Mouse (Mus musculus) urinary bladder, postnatal 14 days (tissue): ENCODE results near the gene Rps29.
"Not testable (repeated sequence)": the region's sequence is repeated elsewhere in the genome, so short reads cannot be mapped to it uniquely, and the experiment has no call there.

Experiments
- DNase-seq: peaks from one replicate; pipeline ENCODE4 v3.0.0; 2021; ENCODE audit warnings: low spot score

Gene Rps29

DNA sequence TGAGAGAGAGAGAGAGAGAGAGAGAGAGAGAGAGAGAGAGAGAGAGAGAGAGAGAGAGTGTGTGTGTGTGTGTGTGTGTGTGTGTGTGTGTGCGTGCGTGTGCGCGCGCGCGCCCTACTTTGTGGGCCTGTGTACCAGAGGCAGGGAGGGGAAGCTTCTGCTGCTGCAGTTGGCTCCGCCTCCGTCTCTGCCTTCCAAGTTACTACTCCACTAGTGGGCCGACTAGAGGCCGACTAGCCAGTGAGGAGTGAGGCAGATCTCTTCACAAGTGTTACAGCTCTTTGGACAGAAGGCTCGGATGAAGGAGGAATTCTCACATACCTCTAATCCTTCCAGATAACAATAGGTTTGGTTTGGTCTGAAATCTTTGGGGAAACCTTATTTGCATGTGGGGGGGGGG, 20.4 kb upstream of the Rps29 start:
- no peak for DNase-seq

DNA sequence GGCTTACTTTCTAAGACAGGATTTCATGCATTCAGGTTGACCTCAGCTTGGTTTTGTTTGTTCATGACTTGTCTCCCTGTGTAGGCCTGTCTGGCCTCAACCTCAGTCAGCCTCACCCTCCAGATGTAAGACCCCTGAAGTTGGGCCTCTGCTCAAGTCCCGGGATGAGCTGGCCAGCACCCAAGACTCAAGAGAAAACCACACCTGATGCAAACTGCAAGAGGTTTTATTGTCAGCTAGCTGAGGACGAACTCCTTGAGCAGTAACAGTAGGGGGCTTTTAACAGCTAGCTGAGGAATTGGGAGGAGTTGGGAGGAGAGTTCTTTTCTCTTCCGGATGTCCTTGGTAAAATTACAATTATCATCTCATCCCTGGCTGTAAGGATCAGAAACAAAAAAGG, 18.5 kb upstream of the Rps29 start:
- DNase-seq = no peak

- no peak for DNase-seq
These were observed 17.0 kb upstream of the Rps29 start for GRCm38 (mm10) chr12:69175975-69176374.

GRCm38 (mm10) chr12:69171307-69171706, 12.3 kb upstream of the Rps29 start:
- DNase-seq = no peak

DNA sequence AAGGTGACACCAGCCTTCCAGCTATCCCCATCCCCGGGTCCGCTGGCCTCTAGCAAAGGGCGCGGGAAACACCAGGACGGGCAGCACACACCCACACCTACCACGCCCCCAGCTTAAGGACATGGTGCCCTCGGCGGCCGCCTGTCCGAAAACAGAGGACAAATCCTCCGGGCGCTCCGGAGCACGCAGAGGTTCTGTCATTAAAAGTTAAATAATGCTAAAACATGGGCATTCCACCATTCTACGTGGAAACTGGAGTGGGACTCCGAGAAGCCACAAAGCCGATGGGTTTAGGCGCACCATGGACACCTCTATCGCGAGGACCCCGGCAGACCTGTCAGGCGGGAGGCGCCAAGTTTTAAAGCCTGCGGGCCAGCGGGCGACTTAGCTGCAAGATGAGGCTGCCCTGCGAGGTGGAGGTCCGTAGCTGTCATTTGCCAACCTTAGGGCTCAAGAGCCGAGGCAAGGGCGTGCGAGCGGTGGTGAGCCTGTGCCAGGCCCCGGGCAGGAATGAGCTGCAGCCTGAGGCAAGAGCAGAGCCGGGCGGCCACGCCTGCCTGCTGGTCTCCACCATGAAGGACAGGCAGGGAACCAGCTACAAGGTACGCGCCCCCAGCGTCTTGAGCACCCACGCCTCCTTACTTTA, 9.6 kb upstream of the Rps29 start, which contains the start of gene Lrr1:
Lrr1 (plus strand) TSS at position 354 of the 646 bp plus-strand sequence.
- DNase-seq = peak; percentile 84

DNA sequence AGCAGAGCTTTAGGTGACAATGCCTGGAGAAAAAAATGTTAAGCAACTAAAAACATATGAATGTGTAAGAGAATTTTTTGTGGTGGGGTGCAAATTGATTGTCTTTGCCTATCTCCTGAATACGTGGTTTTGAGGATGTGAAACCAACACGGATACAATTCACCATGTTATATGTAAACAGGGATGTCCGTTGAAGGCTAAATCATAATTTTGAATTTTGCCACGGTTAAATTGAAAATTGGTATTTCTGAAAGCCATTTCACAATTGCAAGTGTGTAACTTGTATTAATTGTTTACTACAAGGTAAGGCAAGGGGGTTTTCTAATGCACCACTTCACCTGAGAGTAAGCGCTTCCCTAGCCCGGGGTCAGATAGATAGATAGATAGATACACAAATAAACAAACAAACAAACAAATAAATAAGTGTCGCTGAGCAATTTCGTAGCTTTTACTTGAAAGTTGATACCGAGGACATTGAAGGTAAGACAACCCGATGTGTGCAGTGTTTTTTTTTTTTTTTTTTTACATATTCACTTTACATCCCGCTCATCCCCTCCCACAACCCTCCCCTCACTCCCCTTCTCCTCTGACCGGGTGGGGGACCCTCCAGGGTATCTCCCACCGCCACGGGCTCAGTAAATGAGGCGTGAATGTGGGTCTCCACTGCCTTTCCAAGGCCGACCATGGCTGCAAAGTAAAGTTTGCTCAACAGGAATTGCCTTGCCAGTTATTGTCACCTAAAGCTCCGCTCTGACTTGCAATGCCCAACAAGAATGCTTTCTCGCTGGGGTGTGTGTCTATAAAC, 8.9 kb upstream of the Rps29 start:
- DNase-seq = no peak

GRCm38 (mm10) chr12:69166861-69167581, 8.0 kb upstream of the Rps29 start:
- not testable (repeated sequence) for DNase-seq

GRCm38 (mm10) chr12:69164904-69165303, 5.9 kb upstream of the Rps29 start:
- peak; percentile 22 for DNase-seq

DNA sequence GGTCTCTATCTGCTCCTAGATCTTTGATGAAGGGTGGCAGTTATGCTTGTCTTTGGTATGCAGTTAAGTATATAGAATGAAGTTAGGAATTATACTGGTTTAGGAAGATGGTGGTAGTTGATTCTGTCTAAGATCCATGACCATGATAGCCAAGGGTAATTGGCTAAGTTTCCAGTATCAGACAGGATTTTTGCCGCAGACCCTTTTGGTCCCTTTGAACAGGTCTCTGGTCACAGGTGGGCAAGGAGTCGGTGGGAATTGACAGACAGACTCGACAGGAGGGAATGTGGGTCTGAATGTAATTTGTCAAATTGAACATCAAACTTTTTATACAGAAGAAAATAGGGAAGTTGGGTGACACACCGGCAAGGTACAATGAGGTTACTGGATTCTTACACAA, 4.6 kb upstream of the Rps29 start:
- DNase-seq = not testable (repeated sequence)

DNA sequence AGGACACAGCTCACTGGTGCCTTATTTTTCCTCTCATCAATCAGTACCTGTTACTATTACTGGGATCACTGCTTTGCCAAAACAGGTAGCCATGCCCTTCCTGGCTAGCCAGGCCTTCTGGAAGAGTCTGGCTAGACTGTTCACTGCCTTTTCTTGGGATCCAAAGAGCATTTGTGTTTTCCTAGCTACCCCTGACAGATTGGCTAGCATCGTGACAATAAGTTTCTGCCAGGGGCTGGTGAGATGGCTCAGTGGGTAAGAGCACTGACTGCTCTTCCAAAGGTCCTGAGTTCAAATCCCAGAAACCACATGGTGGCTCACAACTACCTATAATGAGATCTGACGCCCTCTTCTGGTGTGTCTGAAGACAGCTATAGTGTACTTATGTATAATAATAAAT, 1.7 kb upstream of the Rps29 start:
- DNase-seq = not testable (repeated sequence)

GRCm38 (mm10) chr12:69159578-69159940, 573 bp upstream of the Rps29 start:
- no peak for DNase-seq

- DNase-seq = no peak
These were observed 621 bp downstream of the Rps29 start for GRCm38 (mm10) chr12:69158366-69158764.

GRCm38 (mm10) chr12:69157107-69157506, 1.9 kb downstream of the Rps29 start:
- DNase-seq = no peak

- no peak for DNase-seq
These were observed 2.5 kb downstream of the Rps29 start for GRCm38 (mm10) chr12:69156436-69156835.

DNA sequence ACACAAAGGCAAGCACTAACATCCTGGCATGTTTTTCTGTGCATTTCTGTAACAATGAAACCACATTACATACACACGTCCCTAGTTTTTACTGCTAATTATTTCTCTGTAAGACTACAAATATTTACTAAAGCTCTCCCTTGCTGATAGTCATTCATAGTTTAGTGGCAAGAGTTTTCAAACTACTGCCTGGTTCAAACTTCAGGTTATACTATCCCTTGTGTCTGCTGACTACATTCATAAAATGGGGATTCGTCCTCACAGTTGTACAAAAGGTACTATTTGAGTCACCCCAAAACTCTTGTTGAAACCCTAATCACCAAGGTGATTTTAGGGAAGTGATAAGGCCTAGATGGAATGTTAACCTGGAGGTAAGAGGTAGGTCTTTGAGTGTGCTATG, 3.1 kb downstream of the Rps29 start:
- no peak for DNase-seq

DNA sequence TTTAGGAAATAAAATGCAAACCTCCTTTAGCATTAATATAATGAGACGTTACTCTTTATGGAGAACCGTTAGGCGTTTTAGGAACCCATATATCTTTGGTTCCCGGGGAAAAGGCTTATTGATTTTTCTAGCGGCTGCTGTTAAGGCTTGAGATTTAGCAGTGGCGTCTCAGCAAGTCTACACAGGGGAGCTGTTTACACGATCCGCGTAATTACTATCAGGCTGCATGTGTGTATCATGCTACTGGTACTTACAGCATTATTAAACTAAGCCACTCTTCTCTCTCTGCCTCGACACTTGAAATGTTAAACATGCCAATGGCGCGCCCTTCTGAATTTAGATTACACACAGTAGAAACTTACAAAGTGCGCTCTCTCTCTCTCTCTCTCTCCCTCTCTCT, 8.9 kb downstream of the Rps29 start:
- DNase-seq = no peak

DNA sequence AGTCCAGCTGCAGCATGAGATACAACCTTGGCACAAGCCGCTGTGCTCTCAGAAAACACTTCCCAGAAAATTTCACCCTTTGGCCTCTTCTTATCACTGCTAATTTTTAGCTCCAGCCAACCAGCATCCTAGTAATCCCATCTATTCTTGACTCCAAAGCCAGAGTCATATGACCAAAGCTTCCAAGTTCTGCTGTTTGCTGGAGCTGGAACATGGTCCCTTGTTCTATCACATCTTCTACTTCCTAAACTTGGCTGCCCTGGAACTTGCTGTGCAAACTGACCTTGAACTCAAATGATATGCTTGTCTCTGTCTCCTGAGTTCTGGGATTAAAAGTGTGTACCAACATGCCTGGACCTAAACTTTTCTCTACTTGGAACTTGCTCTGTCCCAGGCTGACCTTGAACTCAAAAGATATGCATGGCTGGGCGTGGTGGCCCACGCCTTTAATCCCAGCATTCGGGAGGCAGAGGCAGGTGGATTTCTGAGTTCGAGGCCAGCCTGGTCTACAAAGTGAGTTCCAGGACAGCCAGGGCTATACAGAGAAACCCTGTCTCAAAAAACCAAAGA, 11.7 kb downstream of the Rps29 start:
- no peak for DNase-seq

DNA sequence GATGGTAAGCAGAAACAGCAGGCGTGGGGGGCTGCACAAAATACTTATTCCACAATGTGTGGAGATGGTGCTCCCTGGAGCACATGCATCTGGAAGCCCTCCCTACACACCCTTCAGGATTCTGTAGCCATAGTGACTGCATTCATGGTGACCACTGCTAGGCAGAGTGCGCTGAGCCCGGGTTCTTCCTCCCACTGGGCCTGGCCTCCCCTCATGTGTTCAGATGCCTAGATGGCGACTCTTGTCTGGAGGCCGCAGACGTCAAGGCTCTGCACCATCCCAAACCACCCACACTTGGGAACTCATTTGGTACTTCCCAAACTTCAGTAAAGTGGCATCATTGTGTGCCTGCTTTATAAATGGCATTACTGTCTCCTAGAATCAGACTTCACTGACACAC, 15.5 kb downstream of the Rps29 start:
- DNase-seq = no peak

DNA sequence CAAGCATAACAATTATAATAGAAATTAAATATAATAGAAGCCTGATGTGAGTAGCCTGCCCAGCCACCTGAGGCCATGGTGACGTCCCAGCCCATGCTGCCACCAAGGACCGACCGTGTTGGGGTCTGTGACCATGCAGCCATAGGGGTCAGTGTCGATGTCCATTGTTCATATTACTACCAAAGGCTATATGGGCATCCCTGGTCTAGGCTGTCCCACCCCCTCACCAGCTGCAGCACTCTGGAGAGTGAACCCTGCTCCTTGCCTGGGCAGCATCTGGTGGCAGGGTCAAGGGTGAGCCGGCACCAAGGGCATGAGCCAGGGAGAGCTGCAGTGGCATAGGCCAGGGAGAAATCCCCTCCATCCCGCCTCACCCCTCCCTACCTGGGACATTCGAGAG, 19.1 kb downstream of the Rps29 start:
- DNase-seq = no peak

GRCm38 (mm10) chr12:69139201-69139600, 19.8 kb downstream of the Rps29 start:
- DNase-seq = no peak

GRCm38 (mm10) chr12:69131981-69132380, 27.0 kb downstream of the Rps29 start:
- peak; percentile 47 for DNase-seq

DNA sequence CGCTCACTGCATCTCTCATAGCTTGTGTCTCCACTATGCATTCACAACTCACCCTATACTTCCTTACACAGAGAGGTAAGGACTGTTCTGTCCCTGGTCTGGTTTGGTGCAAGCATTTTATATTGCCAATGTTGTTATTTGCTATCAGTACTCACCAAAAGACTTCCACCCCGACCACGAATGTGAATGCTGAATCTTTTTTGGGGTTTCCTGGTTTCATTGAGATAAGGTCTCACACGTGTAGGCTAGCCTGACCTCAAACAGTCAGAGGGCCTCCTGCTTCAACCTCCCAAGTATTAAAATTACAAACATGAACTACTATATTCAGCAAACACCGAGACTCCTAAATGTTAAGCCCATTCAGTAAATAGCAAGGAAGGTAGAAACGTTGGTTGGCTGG, 27.7 kb downstream of the Rps29 start:
- no peak for DNase-seq

GRCm38 (mm10) chr12:69130486-69130885, 28.5 kb downstream of the Rps29 start:
- DNase-seq = no peak
